Mouse (Mus musculus) testis, postnatal 14 days (tissue): ENCODE measurements around the gene Crip1.
"Not testable (repeated sequence)": the region's sequence is repeated elsewhere in the genome, so short reads cannot be mapped to it uniquely, and the experiment has no call there.

Experiments used
- DNase-seq: peaks from one replicate; pipeline ENCODE4 v3.0.0; 2021; ENCODE audit warnings: low spot score

Crip1 gene

DNA sequence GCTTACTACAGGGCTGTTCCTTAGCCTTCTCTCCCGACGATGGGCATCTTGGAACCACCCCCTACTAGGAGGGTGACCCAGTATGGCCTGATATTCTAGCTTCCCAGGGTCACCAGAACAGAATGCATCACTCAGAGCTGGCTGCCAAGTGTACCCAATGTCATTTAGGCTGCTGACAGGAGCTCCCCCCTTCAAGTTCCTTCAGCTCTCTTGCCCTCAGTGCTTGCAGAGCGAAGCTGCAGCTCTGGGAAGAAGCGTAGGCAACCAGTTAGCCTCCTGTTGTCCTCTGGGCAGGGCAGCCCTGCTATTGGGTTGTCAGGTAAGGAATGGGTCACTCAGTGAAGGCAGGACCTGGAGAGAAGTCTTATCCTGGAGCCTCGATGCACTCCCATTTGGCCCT is 38.8 kb downstream of the Crip1 start:
- no peak for DNase-seq

DNA sequence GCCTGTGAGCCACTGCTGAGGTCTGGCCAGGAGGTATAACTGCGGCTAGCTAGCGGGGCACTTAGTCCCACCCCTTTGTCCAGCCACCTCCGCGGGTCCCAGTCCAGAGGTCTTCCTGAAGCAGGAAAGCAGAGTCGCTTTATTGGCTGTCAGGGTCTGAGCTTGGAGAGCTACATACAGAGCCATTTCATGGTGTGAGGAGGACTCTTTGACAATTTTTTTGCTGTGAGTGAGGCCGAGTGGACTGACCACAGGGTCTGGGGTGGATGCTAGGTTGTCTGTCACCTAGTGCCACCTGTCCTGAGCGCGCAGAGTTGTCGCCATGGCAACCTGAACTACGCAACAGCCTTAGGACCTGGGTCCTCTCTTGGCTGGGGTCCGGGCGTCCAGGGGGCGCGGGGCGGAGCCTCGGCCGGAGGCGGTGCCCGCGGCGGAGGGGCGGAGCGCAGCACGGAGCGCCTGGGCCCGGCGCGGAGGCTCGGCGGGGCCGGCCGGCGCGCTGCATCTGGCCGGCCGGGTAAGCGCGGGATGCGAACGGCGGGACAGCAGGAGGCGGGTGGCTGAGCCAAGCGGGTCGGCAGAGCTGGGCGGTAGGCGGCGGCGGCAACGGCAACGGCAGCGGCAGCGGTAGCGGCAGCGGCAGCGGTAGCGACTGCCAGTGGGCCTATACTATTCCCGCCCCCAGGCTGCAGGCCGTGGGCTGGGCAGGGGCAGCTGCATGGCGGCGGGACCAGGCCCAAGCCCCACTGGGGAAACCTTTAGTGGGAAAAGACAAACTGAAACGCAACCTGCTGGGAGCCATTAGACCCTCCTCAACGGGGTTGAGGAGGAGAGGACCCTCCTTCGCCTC is 39.6 kb downstream of the Crip1 start, which contains the start of gene Tmem121:
Gene Tmem121 (plus strand): TSS at position 489 of the 850 bp plus-strand sequence.
- DNase-seq: no peak

DNA sequence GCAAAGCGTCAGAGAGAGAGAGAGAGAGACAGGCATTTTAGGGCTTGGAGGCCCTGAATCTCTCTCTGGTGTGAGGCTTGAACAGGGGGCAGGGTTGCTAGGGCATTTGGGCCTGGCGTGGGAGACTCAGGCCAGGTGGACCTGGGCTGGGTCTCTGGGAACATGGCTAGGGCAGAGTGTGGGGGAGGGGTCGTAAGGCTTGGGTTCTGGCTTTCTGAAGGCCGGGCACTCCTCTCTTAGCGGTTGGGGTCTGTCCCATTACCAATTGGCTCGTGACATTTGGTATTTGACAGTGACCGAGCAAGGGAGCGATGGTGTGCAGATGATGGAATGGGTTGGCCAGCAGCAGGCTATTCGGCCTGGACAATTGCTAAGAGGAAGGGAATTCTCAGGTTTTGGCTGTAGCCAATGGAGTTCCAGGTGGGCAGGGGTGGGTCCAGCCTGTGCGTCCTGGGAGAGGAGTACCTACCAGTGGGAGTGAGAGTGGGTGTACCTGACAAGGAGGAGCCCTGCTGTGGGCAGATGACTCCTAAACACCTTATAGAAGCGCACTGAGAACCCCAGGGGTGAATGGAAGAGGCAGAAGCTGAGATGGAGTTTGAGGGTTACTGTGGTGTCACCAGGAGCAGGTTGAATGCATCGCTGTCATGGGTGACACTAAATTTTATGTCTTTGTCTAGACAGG is 40.4 kb downstream of the Crip1 start:
- DNase-seq: no peak

DNA sequence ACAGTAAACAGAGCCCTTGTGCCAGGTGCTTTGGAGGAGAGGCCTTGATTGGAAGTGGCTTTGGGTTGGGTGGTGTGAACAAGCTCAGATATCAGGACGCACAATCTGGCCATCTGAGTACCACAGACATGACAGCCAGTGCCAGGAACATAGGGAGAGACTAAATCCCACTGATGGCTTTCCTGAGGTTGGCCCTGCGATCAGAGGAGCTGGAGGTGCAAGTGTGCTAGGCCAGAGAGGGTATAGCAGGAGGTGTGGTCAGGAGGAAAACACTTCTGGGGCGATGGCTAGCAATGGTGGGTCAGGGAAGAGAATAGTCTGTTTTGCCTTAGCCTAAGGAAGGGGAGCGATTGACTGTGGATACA is 40.9 kb downstream of the Crip1 start:
- DNase-seq: no peak

DNA sequence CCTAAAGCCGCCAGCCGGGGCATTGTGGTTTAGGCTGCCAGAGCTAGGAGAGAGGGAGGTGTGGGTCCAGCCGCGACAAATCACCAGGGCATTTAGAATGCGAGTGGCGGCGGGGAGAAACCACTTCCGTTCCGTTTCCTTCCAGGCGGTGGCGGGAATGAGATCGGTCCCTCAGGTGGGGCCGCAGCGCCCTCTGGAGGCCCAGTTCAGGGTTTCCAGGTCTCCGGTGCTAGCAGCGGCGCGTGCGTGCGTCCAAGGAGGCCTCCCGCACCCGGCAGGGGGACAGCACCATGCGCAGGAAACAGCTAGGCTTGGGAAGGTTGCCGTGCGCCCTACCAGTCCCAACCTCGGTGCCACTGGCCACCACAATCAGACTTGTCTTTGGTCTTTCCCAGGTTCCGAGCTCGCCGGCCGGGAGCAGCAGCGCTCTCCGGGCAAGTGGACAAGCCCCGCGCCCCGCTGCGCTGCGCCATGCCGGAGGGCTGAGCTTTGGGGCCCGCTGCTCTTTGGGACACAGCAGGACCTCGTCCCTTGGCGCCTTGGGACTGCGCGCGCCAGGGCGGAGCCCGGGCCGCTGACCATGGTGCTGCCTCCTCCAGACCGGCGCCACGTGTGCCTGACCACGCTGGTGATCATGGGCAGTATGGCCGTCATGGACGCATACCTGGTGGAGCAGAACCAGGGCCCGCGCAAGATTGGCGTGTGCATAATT is 41.6 kb downstream of the Crip1 start:
- peak; percentile 54 for DNase-seq

DNA sequence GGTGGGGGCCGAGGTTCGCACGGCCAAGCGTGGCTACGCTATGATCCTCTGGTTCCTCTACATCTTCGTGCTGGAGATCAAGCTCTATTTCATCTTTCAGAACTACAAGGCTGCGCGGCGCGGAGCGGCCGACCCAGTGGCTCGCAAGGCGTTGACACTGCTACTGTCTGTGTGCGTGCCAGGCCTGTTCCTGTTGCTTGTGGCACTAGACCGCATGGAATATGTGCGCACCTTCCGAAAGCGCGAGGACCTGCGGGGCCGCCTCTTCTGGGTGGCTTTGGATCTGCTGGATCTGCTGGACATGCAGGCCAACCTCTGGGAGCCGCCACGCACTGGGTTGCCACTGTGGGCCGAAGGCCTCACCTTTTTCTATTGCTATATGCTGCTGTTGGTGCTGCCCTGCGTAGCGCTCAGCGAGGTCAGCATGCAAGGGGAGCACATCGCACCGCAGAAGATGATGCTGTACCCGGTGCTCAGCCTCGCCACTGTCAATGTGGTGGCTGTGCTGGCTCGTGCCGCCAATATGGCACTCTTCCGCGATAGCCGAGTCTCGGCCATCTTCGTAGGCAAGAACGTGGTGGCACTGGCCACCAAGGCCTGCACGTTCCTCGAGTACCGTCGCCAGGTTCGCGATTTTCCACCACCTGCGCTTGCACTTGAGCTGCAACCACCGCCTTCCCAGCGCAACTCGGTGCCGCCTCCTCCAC is 42.4 kb downstream of the Crip1 start:
- no peak for DNase-seq

DNA sequence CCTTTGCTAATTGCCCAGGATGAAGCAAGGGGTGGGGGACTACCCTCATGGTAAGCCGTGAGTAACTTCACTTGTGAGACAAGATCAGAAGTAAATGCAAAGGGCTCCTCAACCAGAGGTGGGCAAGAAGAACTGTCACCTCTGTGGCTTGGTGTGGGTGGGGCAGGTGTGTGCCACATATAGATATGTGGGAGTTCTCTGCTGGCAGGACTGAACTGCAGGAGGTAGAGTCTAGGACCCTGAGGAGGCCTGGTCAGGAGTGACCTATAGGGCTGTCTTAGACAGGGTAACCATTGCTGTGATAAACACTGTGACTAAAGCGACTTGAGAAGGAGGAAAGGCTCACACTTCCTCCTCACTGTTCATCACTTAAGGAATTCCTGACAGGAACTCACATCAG is 47.3 kb downstream of the Crip1 start:
- DNase-seq: no peak

DNA sequence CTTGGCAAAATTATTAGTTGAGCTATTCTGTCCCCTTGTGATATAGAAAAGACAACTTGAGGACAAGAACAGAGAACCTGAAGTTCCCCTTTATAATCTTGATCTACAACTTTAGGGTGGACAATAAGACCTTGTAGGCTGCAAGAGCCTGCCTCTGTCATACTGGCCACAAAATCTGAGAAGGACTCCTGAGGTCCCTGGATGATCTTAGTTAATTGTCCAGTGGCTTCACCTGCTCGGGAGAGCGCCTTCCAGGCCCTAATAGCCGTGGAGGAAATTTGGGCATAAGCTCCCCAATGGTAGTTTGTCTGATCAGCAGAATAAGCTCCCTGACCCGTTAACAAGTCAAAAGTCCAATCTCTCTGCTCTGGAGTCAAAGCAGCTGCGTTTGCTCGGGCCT is 53.0 kb downstream of the Crip1 start:
- DNase-seq: not testable (repeated sequence)

DNA sequence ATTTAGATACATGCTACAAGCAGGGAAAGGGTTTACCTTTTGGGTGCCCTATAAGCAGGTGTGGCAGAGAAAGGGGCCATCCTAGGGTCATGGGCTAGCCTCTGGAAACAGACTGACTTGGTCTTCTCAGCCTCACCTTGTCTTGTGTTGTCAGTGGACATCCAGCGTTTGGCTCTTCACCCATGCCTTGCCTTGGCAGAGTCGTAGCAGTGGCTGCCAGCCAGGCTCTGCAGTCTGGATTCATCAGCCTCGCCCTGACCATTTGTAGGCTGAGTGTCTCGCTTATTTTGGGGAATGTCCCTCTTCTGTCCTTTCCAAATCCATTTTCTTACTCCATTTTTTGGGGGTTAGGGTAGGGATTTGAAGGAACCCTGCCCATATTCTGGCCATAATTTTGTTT is 55.2 kb downstream of the Crip1 start:
- no peak for DNase-seq

DNA sequence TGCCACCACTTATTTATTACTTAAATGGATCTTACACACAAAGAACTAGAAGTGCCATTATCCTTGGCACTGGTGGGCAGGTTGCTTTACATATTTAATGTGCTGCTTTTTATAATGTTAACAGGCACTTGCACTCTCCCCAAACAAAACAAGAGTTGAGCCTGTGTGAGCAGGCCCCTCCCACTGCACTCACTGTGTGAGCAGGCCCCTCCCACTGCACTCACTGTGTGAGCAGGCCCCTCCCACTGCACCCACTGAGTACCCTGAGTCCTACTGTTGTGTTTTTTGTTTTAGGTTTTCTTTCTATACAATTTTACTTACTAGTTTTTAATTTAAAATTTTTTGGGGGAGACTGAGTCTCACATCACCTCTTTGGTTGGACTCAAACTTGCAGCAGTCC is 55.9 kb downstream of the Crip1 start:
- no peak for DNase-seq
